In the genomic region with DNA sequence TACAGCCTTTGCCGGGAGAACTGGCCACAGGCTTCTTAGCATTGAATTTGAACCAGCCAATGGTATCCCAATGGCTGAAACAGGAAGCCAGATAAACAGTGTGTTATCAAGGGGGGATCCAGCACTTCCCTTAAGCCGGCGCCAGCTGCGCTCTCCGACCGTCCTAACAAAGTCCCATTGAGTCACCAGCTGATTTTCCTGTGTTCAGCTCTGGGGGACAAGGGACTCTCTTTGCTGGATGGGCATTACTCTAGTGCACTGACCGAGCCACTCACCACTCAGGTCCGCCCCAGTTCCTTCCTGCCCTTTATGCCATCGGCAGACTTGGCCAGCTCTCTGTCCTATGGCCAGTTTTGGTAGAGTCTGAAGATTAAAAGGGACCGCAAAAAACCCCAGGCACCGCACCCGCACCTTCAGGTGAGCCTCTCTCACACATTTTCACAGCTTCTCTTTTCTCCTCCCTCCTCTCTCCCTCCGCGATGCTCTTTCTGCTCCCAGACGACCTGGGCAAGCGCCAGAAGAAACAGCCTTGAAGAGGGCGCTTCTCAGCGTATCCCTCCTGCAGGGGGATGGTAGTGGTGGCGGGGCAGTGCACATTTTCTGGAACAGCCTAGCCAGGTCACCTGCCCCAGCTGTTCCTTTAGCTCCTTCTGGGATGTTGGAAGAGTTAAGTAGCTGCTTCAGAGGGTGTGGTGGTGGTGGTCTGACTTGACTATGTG, we compare ENCODE assay signal across 7 mouse cellular contexts. TPM values are rescaled to one million over a fixed set of nuclear protein-coding genes. Genes with fewer than 3 reads are reported as not detected.
DNase-seq lines count a peak whose midpoint lies in the region; ATAC-seq and TF ChIP-seq lines count a peak whose summit lies in the region.

No protein-coding gene starts in this region.

- H3K9ac ChIP-seq in ES-Bruce4 (ENCODE audit: low read depth, poor library complexity, severe bottlenecking), result peak overlapping the region; percentile 67
- H3K9ac ChIP-seq in forebrain, embryonic 15.5 days (replicated peaks), result peak overlapping the region; percentile 31
- H3K9ac ChIP-seq in hindbrain, embryonic 16.5 days (ENCODE audit: low read depth, low read length), result peak overlapping the region; percentile 52
- no peak overlapping the region for H3K9ac ChIP-seq in liver, embryonic 15.5 days
- H3K9ac ChIP-seq in neural tube, embryonic 11.5 days (ENCODE audit: low read length), result peak overlapping the region; percentile 49

- no peaks in the 10 kb centered on the region for H3K9me3 ChIP-seq in ES-Bruce4 (replicated peaks; ENCODE audit: control insufficient read depth, insufficient read depth, low read length, poor library complexity, severe bottlenecking)
- no peaks in the 10 kb centered on the region for H3K9me3 ChIP-seq in forebrain, embryonic 15.5 days
- no peaks in the 10 kb centered on the region for H3K9me3 ChIP-seq in hindbrain, embryonic 16.5 days (ENCODE audit: control insufficient read depth, low read length)
- no peaks in the 10 kb centered on the region for H3K9me3 ChIP-seq in liver, embryonic 15.5 days (replicated peaks)
- H3K9me3 ChIP-seq in neural tube, embryonic 11.5 days (ENCODE audit: control insufficient read depth, low read length), result no peaks in the 10 kb centered on the region

- H3K36me3 ChIP-seq in ES-Bruce4 (ENCODE audit: control insufficient read depth, insufficient read depth, low read length, poor library complexity, severe bottlenecking), result no peaks in the 10 kb centered on the region
- no peaks in the 10 kb centered on the region for H3K36me3 ChIP-seq in forebrain, embryonic 15.5 days
- H3K36me3 ChIP-seq in hindbrain, embryonic 16.5 days (ENCODE audit: control insufficient read depth, insufficient read depth, low read length), result no peaks in the 10 kb centered on the region
- no peaks in the 10 kb centered on the region for H3K36me3 ChIP-seq in liver, embryonic 15.5 days (replicated peaks)
- H3K36me3 ChIP-seq in neural tube, embryonic 11.5 days (ENCODE audit: control insufficient read depth, insufficient read depth, low read length), result no peaks in the 10 kb centered on the region

- TF ChIP-seq EP300 in ES-Bruce4 (IDR thresholded peaks at IDR 0.05; ENCODE audit: insufficient read depth, low read depth, low read length), result no peak

- no peak for TF ChIP-seq CTCF in ES-Bruce4 (IDR thresholded peaks at IDR 0.05; ENCODE audit: low read depth, low read length)

- H3K27me3 ChIP-seq in ES-Bruce4 (ENCODE audit: control insufficient read depth, insufficient read depth, low read length, poor library complexity, severe bottlenecking), result no peaks in the 10 kb centered on the region
- no peaks in the 10 kb centered on the region for H3K27me3 ChIP-seq in forebrain, embryonic 15.5 days
- peaks cover 3% of the 10 kb centered on the region; the same call in 1 of the 2 replicates for H3K27me3 ChIP-seq in hindbrain, embryonic 16.5 days (replicated peaks; ENCODE audit: control insufficient read depth, insufficient read depth, low read length)
- H3K27me3 ChIP-seq in liver, embryonic 15.5 days, result peaks cover 69% of the 10 kb centered on the region
- H3K27me3 ChIP-seq in neural tube, embryonic 11.5 days (ENCODE audit: control insufficient read depth, insufficient read depth, low read length), result peaks cover 9% of the 10 kb centered on the region; the same call in 1 of the 2 replicates

- H3K4me1 ChIP-seq in ES-Bruce4 (ENCODE audit: control insufficient read depth, insufficient read depth, low read length), result peaks cover 5% of the 10 kb centered on the region
- H3K4me1 ChIP-seq in forebrain, embryonic 15.5 days, result peaks cover 21% of the 10 kb centered on the region
- peaks cover 16% of the 10 kb centered on the region for H3K4me1 ChIP-seq in hindbrain, embryonic 16.5 days (ENCODE audit: control insufficient read depth, insufficient read depth, low read depth, low read length)
- H3K4me1 ChIP-seq in liver, embryonic 15.5 days (replicated peaks), result peaks cover 34% of the 10 kb centered on the region
- H3K4me1 ChIP-seq in neural tube, embryonic 11.5 days (ENCODE audit: control insufficient read depth, insufficient read depth, low read length), result peaks cover 12% of the 10 kb centered on the region

- TF ChIP-seq POLR2A in ES-Bruce4 (IDR thresholded peaks at IDR 0.05; ENCODE audit: insufficient read depth, low read length), result no peak

- DNase-seq in NIH3T3 (ENCODE audit: low read depth), result peak; percentile 86
- DNase-seq in neural tube, embryonic 11.5 days (ENCODE audit: low spot score), result peak; percentile 64
- DNase-seq in right cerebral cortex, adult 18-20 months, result no peak

- ATAC-seq in forebrain, embryonic 15.5 days (replicated peaks), result no peak; the same call in 1 of the 2 replicates
- peak; percentile 28; the same call in 1 of the 2 replicates for ATAC-seq in hindbrain, embryonic 16.5 days
- no peak for ATAC-seq in liver, embryonic 15.5 days (ENCODE audit: insufficient read depth)
- ATAC-seq in neural tube, embryonic 11.5 days (ENCODE audit: insufficient read depth, low FRiP score, low TSS enrichment), result no peak; the same call in 1 of the 2 replicates

- H3K4me2 ChIP-seq in forebrain, embryonic 15.5 days (replicated peaks), result peak overlapping the region; percentile 97
- peak overlapping the region; percentile 98 for H3K4me2 ChIP-seq in hindbrain, embryonic 16.5 days (ENCODE audit: low read length)
- H3K4me2 ChIP-seq in liver, embryonic 15.5 days, result peak overlapping the region; percentile 82
- H3K4me2 ChIP-seq in neural tube, embryonic 11.5 days (ENCODE audit: low read depth), result peak overlapping the region; percentile 98

- WGBS in forebrain, embryonic 15.5 days, result 0% methylated on average over 19 of the region's 19 CpGs
- WGBS in hindbrain, embryonic 16.5 days, result under 1% methylated on average over 19 of the region's 19 CpGs
- WGBS in liver, embryonic 15.5 days (ENCODE audit: insufficient replicate concordance), result 1% methylated on average over 19 of the region's 19 CpGs
- 0% methylated on average over 19 of the region's 19 CpGs for WGBS in neural tube, embryonic 11.5 days

- H3K4me3 ChIP-seq in ES-Bruce4 (ENCODE audit: low read depth, low read length), result peak overlapping the region; percentile 67
- H3K4me3 ChIP-seq in forebrain, embryonic 15.5 days, result peak overlapping the region; percentile 56
- H3K4me3 ChIP-seq in hindbrain, embryonic 16.5 days (ENCODE audit: low read length), result peak overlapping the region; percentile 72
- peak overlapping the region; percentile 60 for H3K4me3 ChIP-seq in liver, embryonic 15.5 days (replicated peaks)
- peak overlapping the region; percentile 65 for H3K4me3 ChIP-seq in neural tube, embryonic 11.5 days (ENCODE audit: low read depth, low read length)

- no peak overlapping the region for H3K27ac ChIP-seq in ES-Bruce4 (ENCODE audit: insufficient read depth, low read length)
- H3K27ac ChIP-seq in forebrain, embryonic 15.5 days (replicated peaks), result no peak overlapping the region
- H3K27ac ChIP-seq in hindbrain, embryonic 16.5 days (ENCODE audit: low read depth, low read length), result peak overlapping the region; percentile 64; the same call in 1 of the 2 replicates
- no peak overlapping the region for H3K27ac ChIP-seq in liver, embryonic 15.5 days (replicated peaks)
- peak overlapping the region; percentile 81; the same call in 1 of the 2 replicates for H3K27ac ChIP-seq in neural tube, embryonic 11.5 days (ENCODE audit: low read depth, low read length)

RNA-seq across cellular contexts. Expression of a gene that starts 32.9 kb away (rescaled TPM):
- 178 and 190 TPM in 2 replicates for polyA plus RNA-seq in ES-Bruce4 (2011; ENCODE audit: insufficient read depth, insufficient read length, low read depth, missing spikeins)
- 17.7 and 18.0 TPM in 2 replicates for polyA plus RNA-seq in forebrain, embryonic 15.5 days (2015; fragmentation: Nextera tagmentation; extraction: Ambion mirVana)
- polyA plus RNA-seq in hindbrain, embryonic 16.5 days (2015; fragmentation: Nextera tagmentation; extraction: Ambion mirVana), result 20.6 and 23.7 TPM in 2 replicates
- polyA plus RNA-seq in liver, embryonic 15.5 days (2015; fragmentation: Nextera tagmentation; extraction: Ambion mirVana), result 32.7 and 33.8 TPM in 2 replicates
- 47.5 and 51.1 TPM in 2 replicates for polyA plus RNA-seq in neural tube, embryonic 11.5 days (2014; fragmentation: Nextera tagmentation; extraction: Ambion mirVana)

Comparison
In these comparisons a context has a peak if more than half of its experiments do, and no peak if none do; other contexts are left out.
1. H3K27ac ChIP-seq: peak in hindbrain, embryonic 16.5 days (single experiment) and neural tube, embryonic 11.5 days (single experiment); none in ES-Bruce4 (single experiment), forebrain, embryonic 15.5 days (single experiment) and liver, embryonic 15.5 days (single experiment).
2. Peak in every context shown above with its lines, with median percentiles within 50 percentile points of each other: H3K4me3 ChIP-seq and H3K4me2 ChIP-seq.